Mouse (Mus musculus): ENCODE data around the gene Crxos.

DNA sequence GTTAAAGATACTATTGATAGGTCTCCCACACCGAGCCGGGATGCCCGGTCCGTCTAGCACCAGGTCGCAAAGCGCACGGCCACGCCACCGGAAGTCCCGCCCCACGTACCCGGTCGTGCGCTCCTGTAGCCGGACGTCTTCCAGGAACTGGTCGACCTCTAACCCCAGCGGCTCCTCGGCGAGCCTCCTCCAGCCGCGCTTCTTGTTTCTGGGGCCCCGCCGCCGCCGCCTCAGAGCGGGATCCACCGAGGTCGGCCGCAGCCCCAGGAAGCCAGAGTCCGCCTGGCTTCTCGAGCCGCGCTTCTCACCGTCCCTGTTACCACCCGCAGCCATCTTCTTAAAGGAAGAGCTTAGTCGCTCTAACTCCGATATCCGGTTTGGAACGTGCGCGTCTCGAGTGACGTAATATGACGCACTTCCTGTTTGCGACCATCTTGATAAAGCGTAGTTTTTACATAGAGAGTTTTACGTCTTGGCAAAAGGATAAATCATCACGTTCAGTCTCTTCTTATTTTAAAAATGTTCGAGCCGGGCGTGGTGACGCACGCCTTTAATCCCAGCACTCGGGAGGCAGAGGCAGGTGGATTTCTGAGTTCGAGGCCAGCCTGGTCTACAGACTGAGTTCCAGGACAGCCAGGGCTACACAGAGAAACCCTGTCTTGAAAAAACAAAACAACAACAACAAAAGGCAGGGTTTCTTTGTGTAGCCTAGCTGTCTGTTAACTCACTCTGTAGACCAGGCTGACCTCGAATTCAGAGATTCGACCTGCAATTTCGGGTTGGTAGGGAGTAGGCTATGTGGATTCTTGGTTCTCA is 63.5 kb downstream of the Crxos start, which contains the start of gene Nop53:
- TF ChIP-seq CTCF (IDR thresholded peaks at IDR 0.05; ENCODE audit: low read depth, low read length) = no peak
- TF ChIP-seq POLR2A (IDR thresholded peaks at IDR 0.05; ENCODE audit: borderline replicate concordance, low read depth, low read length) = no peak
